Mouse (Mus musculus) heart, embryonic 15.5 days (tissue): ENCODE results near the gene Pros1. TPM values are rescaled to one million over a fixed set of nuclear protein-coding genes. Genes with fewer than 3 reads are reported as not detected.

ENCODE experiments used
- ATAC-seq: fragments of 200-750 bp; cut with Nextera tagmentation; replicated peaks from 2 replicates; pipeline ENCODE4 v1.8.0; 2017; ENCODE audit warnings: low read depth, moderate TSS enrichment; ENCODE audit not compliant: insufficient number of reproducible peaks, insufficient read depth, low FRiP score
- H3K27ac ChIP-seq: fragments of 300-500 bp; sonication (generic); 2 replicates; pipeline ENCODE4 v1.5.1; 2015; ENCODE audit warnings: mild to moderate bottlenecking, inconsistent platforms
- H3K27me3 ChIP-seq: fragments of 300-500 bp; sonication (generic); 2 replicates; pipeline ENCODE4 v1.6.1; 2015; ENCODE audit warnings: inconsistent platforms
- H3K36me3 ChIP-seq: fragments of 300-500 bp; sonication (generic); 2 replicates; pipeline ENCODE4 v1.6.1; 2015; ENCODE audit warnings: mild to moderate bottlenecking, inconsistent platforms
- H3K4me1 ChIP-seq: fragments of 300-500 bp; sonication (generic); replicated peaks from 2 replicates; pipeline ENCODE4 v1.6.1; 2015; ENCODE audit warnings: inconsistent platforms
- H3K4me2 ChIP-seq: fragments of 300-500 bp; sonication (generic); 2 replicates; pipeline ENCODE4 v1.6.1; 2015; ENCODE audit warnings: inconsistent platforms, mild to moderate bottlenecking, moderate library complexity
- H3K4me3 ChIP-seq: fragments of 300-500 bp; sonication (generic); 2 replicates; pipeline ENCODE4 v1.5.1; 2015; ENCODE audit warnings: mild to moderate bottlenecking, inconsistent platforms
- H3K9ac ChIP-seq: fragments of 300-500 bp; sonication (generic); 2 replicates; pipeline ENCODE4 v1.6.1; 2015; ENCODE audit warnings: mild to moderate bottlenecking, inconsistent platforms
- H3K9me3 ChIP-seq: fragments of 300-500 bp; sonication (generic); replicated peaks from 2 replicates; pipeline ENCODE4 v1.6.1; 2016; ENCODE audit warnings: inconsistent platforms
- WGBS: fragments of 180-500 bp; shearing (Covaris S2); methylation state at CpG from one replicate; pipeline ENCODE4 v1.1.7; 2015; ENCODE audit warnings: mixed read lengths; 5-methylcytosine and 5-hydroxymethylcytosine counted together
- polyA plus RNA-seq: library from polyadenylated mRNA; unstranded; fragments of >200 nt; fragmentation: Nextera tagmentation; extraction: Ambion mirVana; gene quantifications from 2 replicates; pipeline ENCODE4 v1.2.1, GENCODE M21; 2015

Pros1 gene
- polyA plus RNA-seq: 18.2 and 22.7 TPM in 2 replicates

- Histone ChIP-seq H3K9ac (peak within 1 kb of the TSS; percentile 88), H3K9me3 (no peaks in the 10 kb centered on the region), H3K4me3 (peak within 1 kb of the TSS; percentile 75), H3K4me1 (no peaks in the 10 kb centered on the region), H3K27me3 (no peaks in the 10 kb centered on the region), H3K27ac (peak within 1 kb of the TSS; percentile 78), H3K4me2 (peak within 1 kb of the TSS; percentile 92), H3K36me3 (no peaks in the 10 kb centered on the region)
- WGBS: 4% methylated on average over 41 of the region's 42 CpGs
- ATAC-seq: peak; percentile 92
These were observed at the start of gene Pros1 for GRCm38 (mm10) chr16:62854191-62855068. Gene Pros1 (plus strand): TSS chr16:62854307.

- ATAC-seq: no peak
- H3K27ac ChIP-seq: no peak overlapping the region
- WGBS: 96% methylated on average over 3 of the region's 3 CpGs
These were observed 49.5 kb upstream of the Pros1 start for GRCm38 (mm10) chr16:62804621-62805020.

GRCm38 (mm10) chr16:62807249-62807979 lies 46.7 kb upstream of the Pros1 start:
- H3K27ac ChIP-seq: no peak overlapping the region
- no peak overlapping the region for H3K4me3 ChIP-seq
- no peaks in the 10 kb centered on the region for H3K4me1 ChIP-seq
- H3K4me2 ChIP-seq: no peak overlapping the region
- WGBS: 63% methylated on average over 8 of the region's 8 CpGs
- no peaks in the 10 kb centered on the region for H3K36me3 ChIP-seq
- H3K27me3 ChIP-seq: no peaks in the 10 kb centered on the region
- no peaks in the 10 kb centered on the region for H3K9me3 ChIP-seq
- H3K9ac ChIP-seq: no peak overlapping the region
- no peak for ATAC-seq

More at GRCm38 (mm10) chr16:62804621-62805020, 49.5 kb upstream of the Pros1 start:
- Histone ChIP-seq H3K9me3 (no peaks in the 10 kb centered on the region), H3K9ac (no peak overlapping the region), H3K4me3 (no peak overlapping the region), H3K4me2 (no peak overlapping the region), H3K27me3 (no peaks in the 10 kb centered on the region), H3K36me3 (peaks cover 7% of the 10 kb centered on the region), H3K4me1 (peaks cover 4% of the 10 kb centered on the region; the same call in 1 of the 2 replicates)

GRCm38 (mm10) chr16:62810855-62811254 lies 43.3 kb upstream of the Pros1 start:
- Histone ChIP-seq H3K27ac (no peak overlapping the region), H3K27me3 (no peaks in the 10 kb centered on the region), H3K36me3 (no peaks in the 10 kb centered on the region), H3K9ac (no peak overlapping the region), H3K9me3 (no peaks in the 10 kb centered on the region), H3K4me2 (no peak overlapping the region), H3K4me3 (no peak overlapping the region), H3K4me1 (no peaks in the 10 kb centered on the region)
- 68% methylated on average over 4 of the region's 4 CpGs for WGBS
- no peak for ATAC-seq

- 80% methylated on average over 5 of the region's 5 CpGs for WGBS
- ATAC-seq: no peak
- Histone ChIP-seq H3K4me1 (no peaks in the 10 kb centered on the region), H3K36me3 (no peaks in the 10 kb centered on the region), H3K9me3 (no peaks in the 10 kb centered on the region), H3K27ac (no peak overlapping the region), H3K9ac (no peak overlapping the region), H3K4me3 (no peak overlapping the region), H3K27me3 (no peaks in the 10 kb centered on the region), H3K4me2 (no peak overlapping the region)
These were observed 40.3 kb upstream of the Pros1 start for GRCm38 (mm10) chr16:62813790-62814189.

- no peak within 1 kb of the TSS for H3K9ac ChIP-seq
- H3K36me3 ChIP-seq: no peaks in the 10 kb centered on the region
- no peak for ATAC-seq
- no peak within 1 kb of the TSS for H3K4me3 ChIP-seq
- H3K4me2 ChIP-seq: no peak within 1 kb of the TSS
- H3K9me3 ChIP-seq: no peaks in the 10 kb centered on the region
- H3K4me1 ChIP-seq: no peaks in the 10 kb centered on the region
- WGBS: 78% methylated on average over 5 of the region's 5 CpGs
- H3K27me3 ChIP-seq: no peaks in the 10 kb centered on the region
- no peak within 1 kb of the TSS for H3K27ac ChIP-seq
These were observed 39.6 kb upstream of the Pros1 start, which contains the start of gene Stx19 for GRCm38 (mm10) chr16:62814491-62814890. Gene Stx19 (plus strand): TSS chr16:62814676.

GRCm38 (mm10) chr16:62822472-62822871 lies 31.6 kb upstream of the Pros1 start:
- Histone ChIP-seq H3K27ac (no peak overlapping the region), H3K4me2 (no peak overlapping the region), H3K4me1 (no peaks in the 10 kb centered on the region), H3K36me3 (no peaks in the 10 kb centered on the region), H3K4me3 (no peak overlapping the region), H3K9ac (no peak overlapping the region), H3K27me3 (no peaks in the 10 kb centered on the region), H3K9me3 (no peaks in the 10 kb centered on the region)
- ATAC-seq: no peak
- 88% methylated on average over 6 of the region's 6 CpGs for WGBS

- Histone ChIP-seq H3K27ac (no peak overlapping the region), H3K4me1 (no peaks in the 10 kb centered on the region), H3K4me3 (no peak overlapping the region), H3K4me2 (no peak overlapping the region), H3K9me3 (no peaks in the 10 kb centered on the region), H3K27me3 (no peaks in the 10 kb centered on the region), H3K9ac (no peak overlapping the region), H3K36me3 (no peaks in the 10 kb centered on the region)
- no peak for ATAC-seq
- WGBS: 71% methylated on average over 12 of the region's 12 CpGs
These were observed 27.7 kb upstream of the Pros1 start for GRCm38 (mm10) chr16:62826156-62827001.

GRCm38 (mm10) chr16:62832027-62832426 lies 22.1 kb upstream of the Pros1 start:
- WGBS: 80% methylated on average over 2 of the region's 2 CpGs
- ATAC-seq: no peak
- no peak overlapping the region for H3K4me2 ChIP-seq
- H3K9me3 ChIP-seq: no peaks in the 10 kb centered on the region
- H3K4me1 ChIP-seq: no peaks in the 10 kb centered on the region; the same call in 1 of the 2 replicates
- no peak overlapping the region for H3K27ac ChIP-seq
- H3K36me3 ChIP-seq: no peaks in the 10 kb centered on the region
- no peaks in the 10 kb centered on the region for H3K27me3 ChIP-seq
- no peak overlapping the region for H3K9ac ChIP-seq
- H3K4me3 ChIP-seq: no peak overlapping the region

- no peak for ATAC-seq
- Histone ChIP-seq H3K9me3 (no peaks in the 10 kb centered on the region), H3K4me3 (no peak overlapping the region), H3K9ac (no peak overlapping the region), H3K27me3 (no peaks in the 10 kb centered on the region), H3K4me2 (no peak overlapping the region), H3K4me1 (no peaks in the 10 kb centered on the region; the same call in 1 of the 2 replicates), H3K36me3 (no peaks in the 10 kb centered on the region), H3K27ac (no peak overlapping the region)
- 14% methylated on average over 4 of the region's 4 CpGs for WGBS
These were observed 21.6 kb upstream of the Pros1 start for GRCm38 (mm10) chr16:62832481-62832880.
